Mouse (Mus musculus): ENCODE results near the gene Crim1.

DNA sequence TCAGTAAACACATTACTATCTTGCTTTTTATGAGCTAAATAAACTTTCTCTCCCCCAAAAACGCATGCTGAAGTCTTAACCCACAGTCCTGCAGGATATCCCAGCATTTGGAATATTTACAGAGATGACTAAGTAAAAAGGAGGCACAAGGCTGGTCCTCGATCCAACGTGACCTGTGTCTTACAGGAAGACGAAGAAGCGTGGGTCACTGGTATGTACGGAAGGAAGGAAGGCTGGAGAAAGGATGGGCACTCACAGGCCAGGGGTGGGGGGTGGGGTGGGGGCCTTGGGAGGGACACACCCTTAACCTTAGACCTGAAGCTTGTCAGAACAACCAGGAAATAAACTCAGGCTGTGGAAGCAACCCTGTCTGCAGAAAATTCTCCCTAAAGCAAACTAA is 202.1 kb downstream of the Crim1 start:
- TF ChIP-seq CTCF (IDR thresholded peaks at IDR 0.05; ENCODE audit: control insufficient read depth, insufficient read depth, low read length) (no peak), POLR2A (IDR thresholded peaks at IDR 0.05; ENCODE audit: borderline replicate concordance, control insufficient read depth, low read depth, low read length) (no peak)
